Mouse (Mus musculus) inflammation-experienced regulatory T-cells, adult 6 months (primary cell): ENCODE measurements at regions not wholly inside any gene's neighbourhood (a gene's known extent, or its start where the extent isn't known, plus 50 kb on each side); places are given as distances from the start of the nearest gene placed in this dataset.
A peak's percentile ranks its signal among the peaks of the same experiment; 100 is the strongest.

Experiments used
- ATAC-seq: one replicate; pipeline ENCODE4 v1.8.0; 2017

GRCm38 (mm10) chr9:115624721-115625496 lies 284.3 kb upstream of the Gadl1 start:
- ATAC-seq, result peak; percentile 11

GRCm38 (mm10) chr9:115627551-115627950 lies 281.7 kb upstream of the Gadl1 start:
- ATAC-seq, result no peak

GRCm38 (mm10) chr9:115637114-115637513 lies 272.1 kb upstream of the Gadl1 start:
- ATAC-seq, result no peak

- ATAC-seq, result no peak
Measured at GRCm38 (mm10) chr9:115640781-115641180, 268.5 kb upstream of the Gadl1 start.

GRCm38 (mm10) chr9:115642032-115642431 lies 267.2 kb upstream of the Gadl1 start:
- ATAC-seq, result no peak

- ATAC-seq, result no peak
Measured at GRCm38 (mm10) chr9:115644953-115645352, 264.3 kb upstream of the Gadl1 start.

GRCm38 (mm10) chr9:115646226-115646625 lies 263.0 kb upstream of the Gadl1 start:
- ATAC-seq, result no peak

GRCm38 (mm10) chr9:115651708-115652107 lies 257.5 kb upstream of the Gadl1 start:
- ATAC-seq, result no peak

- no peak for ATAC-seq
Measured at GRCm38 (mm10) chr9:115653116-115653515, 256.1 kb upstream of the Gadl1 start.

GRCm38 (mm10) chr9:115654933-115655332 lies 254.3 kb upstream of the Gadl1 start:
- no peak for ATAC-seq

GRCm38 (mm10) chr9:115656538-115656937 lies 252.7 kb upstream of the Gadl1 start:
- no peak for ATAC-seq

- ATAC-seq, result no peak
Measured at GRCm38 (mm10) chr9:115656994-115657713, 252.1 kb upstream of the Gadl1 start.

GRCm38 (mm10) chr9:115658477-115658876 lies 250.8 kb upstream of the Gadl1 start:
- ATAC-seq, result no peak

- ATAC-seq, result no peak
Measured at GRCm38 (mm10) chr9:115660371-115660770, 248.9 kb upstream of the Gadl1 start.

GRCm38 (mm10) chr9:115661834-115662425 lies 247.3 kb upstream of the Gadl1 start:
- ATAC-seq, result no peak

- no peak for ATAC-seq
Measured at GRCm38 (mm10) chr9:115665337-115666004, 243.8 kb upstream of the Gadl1 start.

GRCm38 (mm10) chr9:115666530-115666929 lies 242.7 kb upstream of the Gadl1 start:
- ATAC-seq, result no peak

- ATAC-seq, result no peak
Measured at GRCm38 (mm10) chr9:115680703-115681576, 228.3 kb upstream of the Gadl1 start.

- ATAC-seq, result no peak
Measured at GRCm38 (mm10) chr9:115681841-115682240, 227.4 kb upstream of the Gadl1 start.

- ATAC-seq, result no peak
Measured at GRCm38 (mm10) chr9:115683951-115684350, 225.3 kb upstream of the Gadl1 start.

GRCm38 (mm10) chr9:115686605-115687004 lies 222.7 kb upstream of the Gadl1 start:
- no peak for ATAC-seq

GRCm38 (mm10) chr9:115692837-115693236 lies 216.4 kb upstream of the Gadl1 start:
- no peak for ATAC-seq
